Mouse (Mus musculus) bone marrow, adult 2 months (tissue): ENCODE measurements around the gene Gbp7. TPM values are rescaled to one million over a fixed set of nuclear protein-coding genes. Genes with fewer than 3 reads are reported as not detected.
"Not testable (repeated sequence)": the region's sequence is repeated elsewhere in the genome, so short reads cannot be mapped to it uniquely, and the experiment has no call there.

Experiments used
- H3K27ac ChIP-seq: fragments of 200-500 bp; 2 replicates; pipeline ENCODE4 v1.5.1; 2012; ENCODE audit warnings: low read depth, mild to moderate bottlenecking, control low read depth, inconsistent platforms, low read length; ENCODE audit not compliant: control insufficient read depth, poor library complexity, insufficient read depth
- H3K4me1 ChIP-seq: fragments of 200-500 bp; 2 replicates; pipeline ENCODE4 v1.6.1; 2011; ENCODE audit warnings: low read length; ENCODE audit not compliant: control insufficient read depth, insufficient read depth
- H3K4me3 ChIP-seq: fragments of 200-500 bp; replicated peaks from 2 replicates; pipeline ENCODE3; 2011; ENCODE audit warnings: mild to moderate bottlenecking, low read depth, low read length, control low read depth; ENCODE audit not compliant: control insufficient read depth
- CTCF ChIP-seq: fragments of 200-500 bp; IDR thresholded peaks from 2 replicates; pipeline ENCODE4 v1.5.1; 2011; ENCODE audit warnings: low read length, control low read depth; ENCODE audit not compliant: control insufficient read depth, insufficient read depth
- POLR2A ChIP-seq: fragments of 200-500 bp; IDR thresholded peaks from 2 replicates; pipeline ENCODE4 v1.6.1; 2011; ENCODE audit warnings: low read depth, mild to moderate bottlenecking, control low read depth, low read length, borderline replicate concordance; ENCODE audit not compliant: control insufficient read depth
- WGBS: fragments of 180-500 bp; shearing (Covaris S2); methylation state at CpG from one replicate; pipeline ENCODE4 v1.1.7; 2018; 5-methylcytosine and 5-hydroxymethylcytosine counted together
- polyA plus RNA-seq: library from polyadenylated mRNA; stranded (reverse); fragments of >200 nt; gene quantifications from 2 replicates; pipeline ENCODE4 v1.2.4, GENCODE M21; 2011; ENCODE audit warnings: low replicate concordance; ENCODE audit not compliant: missing spikeins, insufficient read depth, insufficient read length

The Gbp7 gene
- polyA plus RNA-seq, 1 experiment: 6.8 TPM

- Histone ChIP-seq H3K4me3 (no peak overlapping the region), H3K4me1 (no peaks in the 10 kb centered on the region), H3K27ac (no peak overlapping the region)
- TF ChIP-seq POLR2A (no peak), CTCF (no peak)
- WGBS: 89% methylated on average over 3 of the region's 3 CpGs
These were observed 2.0 kb upstream of the Gbp7 start for GRCm38 (mm10) chr3:142528116-142528515.

GRCm38 (mm10) chr3:142529597-142529996 lies 545 bp upstream of the Gbp7 start:
- no peak overlapping the region for H3K27ac ChIP-seq
- 11% methylated on average over 2 of the region's 2 CpGs for WGBS
- no peak for TF ChIP-seq POLR2A
- no peak for TF ChIP-seq CTCF
- no peaks in the 10 kb centered on the region for H3K4me1 ChIP-seq
- peak overlapping the region; percentile 28 for H3K4me3 ChIP-seq

GRCm38 (mm10) chr3:142531595-142531994 lies 1.5 kb downstream of the Gbp7 start:
- WGBS: 59% methylated on average over 3 of the region's 3 CpGs
- no peaks in the 10 kb centered on the region; the same call in 1 of the 2 replicates for H3K4me1 ChIP-seq
- H3K27ac ChIP-seq: no peak overlapping the region
- no peak overlapping the region for H3K4me3 ChIP-seq
- TF ChIP-seq POLR2A: no peak
- no peak for TF ChIP-seq CTCF

GRCm38 (mm10) chr3:142533185-142533584 lies 3.0 kb downstream of the Gbp7 start:
- 82% methylated on average over 3 of the region's 3 CpGs for WGBS
- TF ChIP-seq POLR2A (no peak), CTCF (no peak)
- H3K27ac ChIP-seq: no peak overlapping the region
- no peak overlapping the region for H3K4me3 ChIP-seq
- no peaks in the 10 kb centered on the region; the same call in 1 of the 2 replicates for H3K4me1 ChIP-seq

GRCm38 (mm10) chr3:142535667-142536066 lies 5.5 kb downstream of the Gbp7 start:
- no peak for TF ChIP-seq CTCF
- TF ChIP-seq POLR2A: no peak
- Histone ChIP-seq H3K4me3 (no peak overlapping the region), H3K4me1 (no peaks in the 10 kb centered on the region; the same call in 1 of the 2 replicates), H3K27ac (no peak overlapping the region)
- WGBS: 86% methylated on average over 1 of the region's 1 CpGs

GRCm38 (mm10) chr3:142541391-142541790 lies 11.2 kb downstream of the Gbp7 start:
- Histone ChIP-seq H3K4me1 (no peaks in the 10 kb centered on the region), H3K27ac (no peak overlapping the region), H3K4me3 (no peak overlapping the region)
- 87% methylated on average over 6 of the region's 6 CpGs for WGBS
- TF ChIP-seq CTCF: no peak
- TF ChIP-seq POLR2A: no peak

- 92% methylated on average over 12 of the region's 12 CpGs for WGBS
- not testable (repeated sequence) for H3K4me3 ChIP-seq, H3K27ac ChIP-seq, H3K4me1 ChIP-seq
These were observed 12.6 kb downstream of the Gbp7 start for GRCm38 (mm10) chr3:142542776-142543175.

- no peaks in the 10 kb centered on the region for H3K4me1 ChIP-seq
- WGBS: 68% methylated on average over 3 of the region's 3 CpGs
- no peak overlapping the region for H3K4me3 ChIP-seq
- H3K27ac ChIP-seq: no peak overlapping the region
- no peak for TF ChIP-seq CTCF
- TF ChIP-seq POLR2A: no peak
These were observed 16.5 kb downstream of the Gbp7 start for GRCm38 (mm10) chr3:142546690-142547089.

- TF ChIP-seq POLR2A (no peak), CTCF (no peak)
- Histone ChIP-seq H3K4me3 (no peak overlapping the region), H3K27ac (no peak overlapping the region), H3K4me1 (no peaks in the 10 kb centered on the region)
- 93% methylated on average over 3 of the region's 3 CpGs for WGBS
These were observed 20.0 kb downstream of the Gbp7 start for GRCm38 (mm10) chr3:142550052-142550676.
